Mouse (Mus musculus): ENCODE results near the gene Tpp2.

DNA sequence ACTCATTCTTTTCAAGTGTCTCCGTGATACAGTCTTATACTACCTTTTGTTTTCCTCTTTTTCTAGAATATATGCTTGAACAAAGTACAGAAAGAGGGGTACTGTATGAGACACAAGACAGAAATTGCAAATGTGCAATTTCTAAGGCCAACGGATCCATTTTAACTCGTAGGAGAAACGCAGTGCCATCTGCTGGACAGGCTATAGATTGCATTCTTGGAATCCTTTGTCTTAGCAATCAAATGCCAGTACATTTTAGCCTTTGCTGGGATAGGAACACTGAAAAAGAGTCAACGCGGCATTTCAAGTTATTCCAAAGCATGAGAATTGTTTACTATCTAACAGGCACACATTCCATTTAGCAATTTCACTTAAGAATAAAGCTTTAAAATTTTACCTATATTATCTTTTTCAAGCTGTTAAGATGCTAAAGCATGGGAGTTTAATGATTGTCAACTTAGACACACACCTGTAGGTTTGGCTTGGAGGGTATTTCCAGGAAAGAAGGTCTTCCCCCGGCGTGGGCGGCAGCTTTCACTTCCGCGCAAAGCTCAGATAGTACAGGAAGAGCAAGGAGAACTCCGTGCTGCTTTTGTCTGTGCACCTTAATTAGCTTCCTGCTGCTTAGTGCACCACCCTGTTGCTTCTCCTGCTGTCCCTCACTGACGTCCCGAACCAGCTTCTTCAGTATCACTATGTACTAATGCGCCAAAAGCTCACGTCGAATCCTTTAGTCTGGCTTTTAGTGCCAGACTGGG is 108.5 kb downstream of the Tpp2 start:
- TF ChIP-seq POLR2A (IDR thresholded peaks at IDR 0.05; ENCODE audit: control insufficient read depth, extremely low read depth, insufficient read depth, low read length, poor library complexity), result no peak
- no peak for TF ChIP-seq CTCF (IDR thresholded peaks at IDR 0.05; ENCODE audit: borderline replicate concordance, control insufficient read depth, extremely low read depth, insufficient read depth, low read length, poor library complexity)
